Mouse (Mus musculus): Measurements from ENCODE around the gene Slc22a1.
"Not testable (repeated sequence)": the region's sequence is repeated elsewhere in the genome, so short reads cannot be mapped to it uniquely, and the experiment has no call there.

GRCm38 (mm10) chr17:12674980-12675379, 649 bp downstream of the Slc22a1 start:
- not testable (repeated sequence) for TF ChIP-seq CHD2 (IDR thresholded peaks at IDR 0.05; ENCODE audit: low read depth, low read length); HCFC1 (IDR thresholded peaks at IDR 0.05; ENCODE audit: borderline replicate concordance, insufficient read depth, low read length); ZC3H11A (IDR thresholded peaks at IDR 0.05; ENCODE audit: borderline replicate concordance, low read depth, low read length); MAFK (IDR thresholded peaks at IDR 0.05; ENCODE audit: insufficient read depth, low read depth, low read length)
